Mouse (Mus musculus) midbrain, embryonic 11.5 days (tissue): ENCODE results near the gene Mybph. TPM values are rescaled to one million over a fixed set of nuclear protein-coding genes. Genes with fewer than 3 reads are reported as not detected.

Source experiments
- polyA plus RNA-seq: library from polyadenylated mRNA; unstranded; fragments of >200 nt; fragmentation: Nextera tagmentation; extraction: Ambion mirVana; gene quantifications from 2 replicates; pipeline ENCODE4 v1.2.1, GENCODE M21; 2014

Mybph gene
- polyA plus RNA-seq, 1 experiment from 2014 or later: 0.12 TPM

Other genes starting within 250 kb of the Mybph start
- gene Fmod, start 156.2 kb upstream of the Mybph start, polyA plus RNA-seq: 5.7 and 6.8 TPM in 2 replicates
- gene Btg2, start 114.3 kb upstream of the Mybph start, polyA plus RNA-seq: 150 and 153 TPM in 2 replicates
- not detected in 2 replicates for gene Chit1, start 82.2 kb upstream of the Mybph start, polyA plus RNA-seq
- 1.8 and 2.2 TPM in 2 replicates for gene Chil1, start 11.3 kb upstream of the Mybph start, polyA plus RNA-seq
- 0.07 and 0.08 TPM in 2 replicates for gene Adora1, start 42.0 kb downstream of the Mybph start, polyA plus RNA-seq
- not detected in 2 replicates for gene Myog, start 96.5 kb downstream of the Mybph start, polyA plus RNA-seq
- 1.9 and 2.6 TPM in 2 replicates for gene Ppfia4, start 139.5 kb downstream of the Mybph start, polyA plus RNA-seq
- 128 and 137 TPM in 2 replicates for gene Tmem183a, start 168.5 kb downstream of the Mybph start, polyA plus RNA-seq
- gene 4933406M09Rik, start 192.5 kb downstream of the Mybph start, polyA plus RNA-seq: not detected in 2 replicates
- gene Cyb5r1, start 212.1 kb downstream of the Mybph start, polyA plus RNA-seq: 17.5 and 19.3 TPM in 2 replicates
- gene Adipor1, start 221.9 kb downstream of the Mybph start, polyA plus RNA-seq: 76.7 and 81.5 TPM in 2 replicates